Mouse (Mus musculus) E14TG2a.4 (cell line): ENCODE results near the gene Ctla4.

Experiments used
- CTCF ChIP-seq: conservative IDR thresholded peaks from 2 replicates; pipeline ENCODE4 v1.5.1; 2014; ENCODE audit warnings: low read length
- NANOG ChIP-seq: IDR thresholded peaks from 2 replicates; pipeline ENCODE4 v1.6.1; 2014; ENCODE audit warnings: borderline replicate concordance, low read length, mixed read lengths
- POU5F1 ChIP-seq: IDR thresholded peaks from 2 replicates; pipeline ENCODE4 v1.6.1; 2014; ENCODE audit warnings: low read length, borderline replicate concordance

GRCm38 (mm10) chr1:60920493-60921355 lies 33.9 kb downstream of the Ctla4 start:
- TF ChIP-seq CTCF (no peak), POU5F1 (no peak), NANOG (no peak)
